Mouse (Mus musculus) kidney, postnatal 0 days (tissue): ENCODE results near the gene Gfap. TPM values are rescaled to one million over a fixed set of nuclear protein-coding genes. Genes with fewer than 3 reads are reported as not detected.

Source experiments
- ATAC-seq: fragments of 200-750 bp; cut with Nextera tagmentation; replicated peaks from 2 replicates; pipeline ENCODE4 v1.8.0; 2017; ENCODE audit warnings: low read depth, moderate number of reproducible peaks, moderate TSS enrichment, moderate library complexity; ENCODE audit not compliant: low FRiP score
- DNase-seq: peaks from one replicate; pipeline ENCODE4 v3.0.0-alpha.2; 2016; ENCODE audit warnings: low spot score
- H3K27ac ChIP-seq: fragments of 300-500 bp; sonication (generic); 2 replicates; pipeline ENCODE4 v1.5.1; 2014; ENCODE audit warnings: mild to moderate bottlenecking
- H3K27me3 ChIP-seq: fragments of 300-500 bp; sonication (generic); 2 replicates; pipeline ENCODE4 v1.6.1; 2014; ENCODE audit warnings: low read length, mixed read lengths; ENCODE audit not compliant: insufficient read depth
- H3K36me3 ChIP-seq: fragments of 300-500 bp; sonication (generic); 2 replicates; pipeline ENCODE4 v1.6.1; 2014; ENCODE audit warnings: low read length, mixed read lengths; ENCODE audit not compliant: insufficient read depth
- H3K4me1 ChIP-seq: fragments of 300-500 bp; sonication (generic); replicated peaks from 2 replicates; pipeline ENCODE4 v1.6.1; 2014; ENCODE audit warnings: antibody characterized with exemption, low read length, mixed read lengths; ENCODE audit not compliant: insufficient read depth
- H3K4me2 ChIP-seq: fragments of 300-500 bp; sonication (generic); 2 replicates; pipeline ENCODE4 v1.6.1; 2014; ENCODE audit warnings: mild to moderate bottlenecking, low read length, moderate library complexity, mixed read lengths
- H3K4me3 ChIP-seq: fragments of 300-500 bp; sonication (generic); replicated peaks from 2 replicates; pipeline ENCODE4 v1.5.1; 2014; ENCODE audit warnings: low read depth, low read length
- H3K9ac ChIP-seq: fragments of 300-500 bp; sonication (generic); 2 replicates; pipeline ENCODE4 v1.6.1; 2014; ENCODE audit warnings: low read depth, low read length
- H3K9me3 ChIP-seq: fragments of 300-500 bp; sonication (generic); replicated peaks from 2 replicates; pipeline ENCODE4 v1.6.1; 2016; ENCODE audit warnings: low read length, inconsistent platforms, mixed read lengths
- CTCF ChIP-seq: IDR thresholded peaks from 2 replicates; pipeline ENCODE4 v1.5.1; 2016; ENCODE audit warnings: antibody characterized with exemption, low read depth, mild to moderate bottlenecking, moderate library complexity
- WGBS: fragments of 180-500 bp; shearing (Covaris S2); extraction: QIAGEN DNeasy Blood & Tissue Kit; methylation state at CpG from one replicate; pipeline ENCODE4 v1.1.7; 2014; 5-methylcytosine and 5-hydroxymethylcytosine counted together
- polyA plus RNA-seq: library from polyadenylated mRNA; unstranded; fragments of >200 nt; fragmentation: Nextera tagmentation; extraction: Ambion mirVana; gene quantifications from 2 replicates; pipeline ENCODE4 v1.2.1, GENCODE M21; 2015

The Gfap gene
- polyA plus RNA-seq, 1 experiment from 2014 or later: 0.33 TPM

- peaks cover 16% of the 10 kb centered on the region; the same call in 1 of the 2 replicates for H3K36me3 ChIP-seq
- ATAC-seq: no peak
- no peak for TF ChIP-seq CTCF
- no peak overlapping the region for H3K4me2 ChIP-seq
- H3K4me1 ChIP-seq: no peaks in the 10 kb centered on the region
- DNase-seq: no peak
- H3K9ac ChIP-seq: no peak overlapping the region
- H3K27ac ChIP-seq: no peak overlapping the region
- 79% methylated on average over 5 of the region's 5 CpGs for WGBS
- H3K9me3 ChIP-seq: no peaks in the 10 kb centered on the region
- H3K4me3 ChIP-seq: no peak overlapping the region
- H3K27me3 ChIP-seq: no peaks in the 10 kb centered on the region
Observed at GRCm38 (mm10) chr11:102902107-102902506, 1.4 kb upstream of the Gfap start.

DNA sequence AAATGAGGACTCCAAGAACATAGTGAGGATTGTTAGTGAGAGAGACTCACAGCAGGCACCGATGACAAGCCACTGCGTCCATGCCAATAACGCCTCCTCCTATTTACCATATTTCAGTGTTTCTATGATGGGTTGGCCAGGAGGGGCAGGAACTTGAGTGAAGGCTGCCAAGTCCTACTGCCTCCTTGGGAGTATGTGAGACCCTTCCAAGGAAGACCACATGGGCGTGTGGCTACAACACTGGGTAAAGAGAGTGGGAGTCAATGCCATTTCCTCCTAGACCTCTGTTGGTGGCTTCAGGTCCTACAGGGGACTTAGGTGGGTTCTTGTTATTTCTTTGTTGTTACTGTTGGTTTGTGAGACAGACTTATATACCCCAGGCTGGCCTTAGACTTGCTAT lies 487 bp upstream of the Gfap start:
- Histone ChIP-seq H3K27ac (no peak overlapping the region), H3K9ac (no peak overlapping the region), H3K27me3 (no peaks in the 10 kb centered on the region), H3K4me3 (no peak overlapping the region), H3K4me2 (no peak overlapping the region; the same call in 1 of the 2 replicates), H3K36me3 (peaks cover 8% of the 10 kb centered on the region; the same call in 1 of the 2 replicates), H3K9me3 (no peaks in the 10 kb centered on the region), H3K4me1 (no peaks in the 10 kb centered on the region)
- ATAC-seq: no peak
- 58% methylated on average over 4 of the region's 4 CpGs for WGBS
- DNase-seq: no peak
- TF ChIP-seq CTCF: no peak

GRCm38 (mm10) chr11:102898408-102898807 lies 2.3 kb downstream of the Gfap start:
- TF ChIP-seq CTCF: no peak
- Histone ChIP-seq H3K9ac (no peak overlapping the region), H3K9me3 (no peaks in the 10 kb centered on the region), H3K36me3 (no peaks in the 10 kb centered on the region), H3K4me3 (no peak overlapping the region), H3K27ac (no peak overlapping the region), H3K27me3 (no peaks in the 10 kb centered on the region), H3K4me1 (0 out of 2 replicates have a peak, but pooled peaks cover 2% of the 10 kb centered on the region), H3K4me2 (no peak overlapping the region)
- WGBS: 80% methylated on average over 9 of the region's 9 CpGs
- ATAC-seq (no peak), DNase-seq (no peak)

GRCm38 (mm10) chr11:102896641-102897040 lies 4.1 kb downstream of the Gfap start:
- ATAC-seq (no peak), DNase-seq (no peak)
- Histone ChIP-seq H3K27ac (no peak overlapping the region), H3K36me3 (no peaks in the 10 kb centered on the region), H3K4me2 (no peak overlapping the region), H3K4me1 (0 out of 2 replicates have a peak, but pooled peaks cover 6% of the 10 kb centered on the region), H3K4me3 (no peak overlapping the region), H3K9me3 (no peaks in the 10 kb centered on the region), H3K27me3 (no peaks in the 10 kb centered on the region), H3K9ac (no peak overlapping the region)
- no peak for TF ChIP-seq CTCF
- 52% methylated on average over 20 of the region's 20 CpGs for WGBS

DNA sequence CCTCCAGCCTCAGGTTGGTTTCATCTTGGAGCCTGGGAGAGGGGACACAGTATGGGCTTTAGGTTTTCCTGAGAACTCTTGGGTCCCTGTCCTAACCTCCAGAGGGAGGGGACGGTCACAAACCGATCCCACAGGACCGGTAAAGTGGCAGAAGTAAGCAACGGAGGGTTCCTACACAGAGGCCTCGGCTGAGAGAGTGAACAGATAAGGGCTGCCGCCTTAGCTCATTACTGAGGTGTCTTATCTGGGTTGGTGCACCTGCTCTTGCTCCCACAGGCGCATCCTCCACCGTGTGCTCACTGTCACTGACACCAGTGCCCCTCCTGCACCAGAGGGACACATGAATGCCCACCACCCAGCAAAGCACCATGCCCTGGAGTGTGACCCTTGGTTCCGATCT lies 4.9 kb downstream of the Gfap start:
- DNase-seq (no peak), ATAC-seq (no peak)
- no peak overlapping the region for H3K4me2 ChIP-seq
- TF ChIP-seq CTCF: no peak
- no peaks in the 10 kb centered on the region for H3K27me3 ChIP-seq
- no peaks in the 10 kb centered on the region for H3K36me3 ChIP-seq
- no peak overlapping the region for H3K27ac ChIP-seq
- 0 out of 2 replicates have a peak, but pooled peaks cover 6% of the 10 kb centered on the region for H3K4me1 ChIP-seq
- H3K9me3 ChIP-seq: no peaks in the 10 kb centered on the region
- 66% methylated on average over 9 of the region's 9 CpGs for WGBS
- no peak overlapping the region for H3K9ac ChIP-seq
- H3K4me3 ChIP-seq: no peak overlapping the region

DNA sequence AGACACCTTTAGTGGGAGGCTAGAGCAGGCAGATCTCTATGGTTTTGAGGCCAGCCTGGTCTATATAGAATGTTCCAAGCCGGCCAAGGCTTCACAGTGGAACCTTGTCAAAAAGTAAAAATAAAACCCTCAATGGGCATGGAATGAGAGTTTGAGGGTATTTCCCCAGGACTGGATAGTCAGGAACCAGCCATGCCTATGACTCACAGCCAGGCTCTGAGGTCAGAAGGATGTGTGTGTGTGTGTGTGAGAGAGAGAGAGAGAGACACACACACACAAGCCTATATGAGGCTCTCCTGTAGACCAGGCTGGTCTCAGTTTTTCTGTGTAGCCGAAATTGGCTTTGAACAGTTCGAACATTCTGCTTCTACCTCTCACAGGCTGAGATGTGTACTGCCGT lies 6.0 kb downstream of the Gfap start:
- Histone ChIP-seq H3K9me3 (no peaks in the 10 kb centered on the region), H3K36me3 (no peaks in the 10 kb centered on the region), H3K9ac (no peak overlapping the region), H3K4me1 (0 out of 2 replicates have a peak, but pooled peaks cover 6% of the 10 kb centered on the region), H3K4me3 (no peak overlapping the region), H3K27me3 (no peaks in the 10 kb centered on the region), H3K27ac (no peak overlapping the region), H3K4me2 (no peak overlapping the region)
- ATAC-seq (no peak), DNase-seq (no peak)
- 88% methylated on average over 4 of the region's 4 CpGs for WGBS
- no peak for TF ChIP-seq CTCF
